Mouse (Mus musculus): ENCODE results near the gene Pygm. TPM values are rescaled to one million over a fixed set of nuclear protein-coding genes. Genes with fewer than 3 reads are reported as not detected.
A peak's percentile ranks its signal among the peaks of the same experiment; 100 is the strongest.

Pygm gene
- polyA plus RNA-seq, 1 experiment from 2014 or later: 4.7 TPM

DNA sequence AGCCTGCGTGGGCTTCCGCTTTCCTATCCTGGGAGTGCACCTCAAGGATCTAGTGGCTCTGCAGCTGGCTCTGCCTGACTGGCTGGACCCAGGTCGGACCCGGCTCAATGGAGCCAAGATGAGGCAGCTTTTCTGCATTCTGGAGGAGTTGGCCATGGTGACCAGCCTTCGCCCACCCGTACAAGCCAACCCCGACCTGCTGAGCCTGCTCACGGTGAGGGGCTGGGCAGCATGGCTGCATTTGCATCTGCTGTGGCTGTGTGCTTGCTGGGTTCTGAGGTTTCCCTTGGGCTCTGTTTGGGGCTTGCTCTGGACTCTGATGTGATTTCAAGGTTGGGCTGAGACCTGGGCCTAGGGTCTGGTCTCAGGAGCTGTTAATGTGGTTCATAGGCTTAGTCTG lies 22.9 kb downstream of the Pygm start:
- Histone ChIP-seq H3K9me3 (no peaks in the 10 kb centered on the region), H3K27ac (no peak overlapping the region), H3K27me3 (replicated peaks) (0 out of 2 replicates have a peak, but pooled peaks cover 13% of the 10 kb centered on the region), H3K4me3 (no peak overlapping the region), H3K4me1 (peaks cover 2% of the 10 kb centered on the region; the same call in 1 of the 2 replicates), H3K4me2 (replicated peaks) (no peak overlapping the region), H3K36me3 (no peaks in the 10 kb centered on the region), H3K9ac (no peak overlapping the region)
- 84% methylated on average over 8 of the region's 8 CpGs for WGBS
- no peak for ATAC-seq (ENCODE audit: low FRiP score, low read depth)

- H3K9ac ChIP-seq: no peak overlapping the region
Measured at GRCm38 (mm10) chr19:6407816-6408510, 23.8 kb downstream of the Pygm start.

DNA sequence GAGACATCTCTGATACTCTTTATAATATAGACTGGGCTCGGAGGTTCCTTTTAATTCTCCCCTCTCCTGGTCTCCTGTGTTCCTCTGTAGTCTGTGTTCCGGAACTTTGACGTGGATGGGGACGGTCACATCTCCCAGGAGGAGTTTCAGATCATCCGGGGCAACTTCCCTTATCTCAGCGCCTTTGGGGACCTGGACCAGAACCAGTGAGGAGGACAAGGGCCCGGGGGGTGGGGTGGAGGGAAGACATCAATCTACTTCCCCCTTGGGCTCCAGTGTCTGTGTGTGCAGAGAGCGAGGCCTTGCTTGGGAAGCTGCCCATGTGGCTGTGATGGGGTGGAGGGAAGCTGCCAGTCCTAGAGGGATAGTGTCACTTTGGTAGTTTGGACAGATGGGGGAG lies 24.6 kb downstream of the Pygm start:
- no peak overlapping the region for H3K4me3 ChIP-seq
- no peak overlapping the region for H3K4me2 ChIP-seq (replicated peaks)
- H3K27me3 ChIP-seq (replicated peaks): no peaks in the 10 kb centered on the region
- H3K4me1 ChIP-seq: no peaks in the 10 kb centered on the region
- H3K27ac ChIP-seq: no peak overlapping the region
- WGBS: 84% methylated on average over 8 of the region's 8 CpGs
- no peaks in the 10 kb centered on the region for H3K36me3 ChIP-seq
- H3K9ac ChIP-seq: no peak overlapping the region
- H3K9me3 ChIP-seq: no peaks in the 10 kb centered on the region
- ATAC-seq (ENCODE audit: low FRiP score, low read depth): no peak

More at GRCm38 (mm10) chr19:6407816-6408510, 23.8 kb downstream of the Pygm start:
- no peak for ATAC-seq (ENCODE audit: low FRiP score, low read depth)
- no peaks in the 10 kb centered on the region for H3K9me3 ChIP-seq
- no peaks in the 10 kb centered on the region for H3K4me1 ChIP-seq
- no peaks in the 10 kb centered on the region for H3K36me3 ChIP-seq
- no peak overlapping the region for H3K27ac ChIP-seq
- no peak overlapping the region for H3K4me2 ChIP-seq (replicated peaks)
- WGBS: 50% methylated on average over 16 of the region's 16 CpGs
- H3K27me3 ChIP-seq (replicated peaks): 0 out of 2 replicates have a peak, but pooled peaks cover 4% of the 10 kb centered on the region
- no peak overlapping the region for H3K4me3 ChIP-seq

- Histone ChIP-seq H3K4me2 (replicated peaks) (no peak overlapping the region), H3K4me1 (no peaks in the 10 kb centered on the region), H3K27ac (no peak overlapping the region), H3K36me3 (no peaks in the 10 kb centered on the region), H3K9ac (no peak overlapping the region), H3K4me3 (no peak overlapping the region), H3K27me3 (replicated peaks) (no peaks in the 10 kb centered on the region), H3K9me3 (no peaks in the 10 kb centered on the region)
- ATAC-seq (ENCODE audit: low FRiP score, low read depth): no peak
- 77% methylated on average over 5 of the region's 5 CpGs for WGBS
Measured at GRCm38 (mm10) chr19:6409176-6409575, 25.0 kb downstream of the Pygm start.

GRCm38 (mm10) chr19:6409936-6410335 lies 25.7 kb downstream of the Pygm start:
- Histone ChIP-seq H3K4me3 (no peak overlapping the region), H3K9me3 (no peaks in the 10 kb centered on the region), H3K27me3 (replicated peaks) (no peaks in the 10 kb centered on the region), H3K27ac (no peak overlapping the region), H3K4me1 (peaks cover under 1% of the 10 kb centered on the region; the same call in 1 of the 2 replicates), H3K9ac (no peak overlapping the region), H3K4me2 (replicated peaks) (no peak overlapping the region), H3K36me3 (no peaks in the 10 kb centered on the region)
- WGBS: 85% methylated on average over 5 of the region's 5 CpGs
- ATAC-seq (ENCODE audit: low FRiP score, low read depth): no peak

- Histone ChIP-seq H3K4me3 (no peak overlapping the region), H3K9ac (no peak overlapping the region), H3K27ac (no peak overlapping the region), H3K27me3 (replicated peaks) (no peaks in the 10 kb centered on the region), H3K4me1 (peaks cover 29% of the 10 kb centered on the region), H3K4me2 (replicated peaks) (no peak overlapping the region), H3K9me3 (no peaks in the 10 kb centered on the region), H3K36me3 (no peaks in the 10 kb centered on the region)
- ATAC-seq (ENCODE audit: low FRiP score, low read depth): no peak
- WGBS: 79% methylated on average over 14 of the region's 14 CpGs
Measured at GRCm38 (mm10) chr19:6412798-6413197, 28.6 kb downstream of the Pygm start.

DNA sequence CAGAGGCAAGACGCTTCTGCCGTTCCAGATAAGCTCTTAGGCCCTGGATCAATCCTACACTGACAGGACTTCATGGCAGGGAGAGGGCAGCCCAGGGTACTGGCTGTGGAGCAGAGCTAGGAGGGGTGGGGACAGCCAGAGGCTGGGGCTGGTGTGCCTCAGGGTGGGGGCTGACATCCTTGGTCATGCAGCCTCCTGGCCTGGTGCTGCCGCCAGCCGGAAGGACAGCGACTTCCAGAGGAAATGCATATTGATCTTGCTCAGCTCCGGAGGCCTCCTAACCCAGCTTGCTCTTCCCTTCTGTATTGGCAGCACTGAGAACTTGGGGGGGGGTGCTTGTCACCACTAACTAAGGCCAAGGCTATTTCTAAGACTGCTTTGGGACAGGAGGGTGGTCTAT lies 31.3 kb downstream of the Pygm start:
- H3K9ac ChIP-seq: no peak overlapping the region
- no peak overlapping the region for H3K4me3 ChIP-seq
- H3K36me3 ChIP-seq: no peaks in the 10 kb centered on the region
- H3K27ac ChIP-seq: peak overlapping the region; percentile 58; the same call in 1 of the 2 replicates
- H3K4me1 ChIP-seq: peaks cover 46% of the 10 kb centered on the region
- WGBS: 50% methylated on average over 6 of the region's 6 CpGs
- peaks cover 17% of the 10 kb centered on the region for H3K27me3 ChIP-seq (replicated peaks)
- peak overlapping the region; percentile 39 for H3K4me2 ChIP-seq (replicated peaks)
- ATAC-seq (ENCODE audit: low FRiP score, low read depth): no peak
- no peaks in the 10 kb centered on the region for H3K9me3 ChIP-seq

GRCm38 (mm10) chr19:6416124-6416770 lies 32.0 kb downstream of the Pygm start:
- H3K27me3 ChIP-seq (replicated peaks): peaks cover 25% of the 10 kb centered on the region
- H3K36me3 ChIP-seq: no peaks in the 10 kb centered on the region
- 0 out of 2 replicates have a peak overlapping the region, but pooled peaks have one; percentile 1 for H3K9ac ChIP-seq
- no peaks in the 10 kb centered on the region for H3K9me3 ChIP-seq
- 7% methylated on average over 9 of the region's 9 CpGs for WGBS
- peak; percentile 32 for ATAC-seq (ENCODE audit: low FRiP score, low read depth)
- H3K4me3 ChIP-seq: no peak overlapping the region
- H3K27ac ChIP-seq: peak overlapping the region; percentile 58
- H3K4me1 ChIP-seq: peaks cover 54% of the 10 kb centered on the region
- peak overlapping the region; percentile 39 for H3K4me2 ChIP-seq (replicated peaks)

GRCm38 (mm10) chr19:6416894-6417761 lies 32.9 kb downstream of the Pygm start:
- Histone ChIP-seq H3K4me3 (no peak overlapping the region), H3K9ac (no peak overlapping the region), H3K36me3 (no peaks in the 10 kb centered on the region), H3K9me3 (no peaks in the 10 kb centered on the region), H3K4me1 (peaks cover 56% of the 10 kb centered on the region), H3K4me2 (replicated peaks) (peak overlapping the region; percentile 83), H3K27me3 (replicated peaks) (peaks cover 31% of the 10 kb centered on the region), H3K27ac (no peak overlapping the region)
- no peak for ATAC-seq (ENCODE audit: low FRiP score, low read depth)
- WGBS: 59% methylated on average over 12 of the region's 12 CpGs

DNA sequence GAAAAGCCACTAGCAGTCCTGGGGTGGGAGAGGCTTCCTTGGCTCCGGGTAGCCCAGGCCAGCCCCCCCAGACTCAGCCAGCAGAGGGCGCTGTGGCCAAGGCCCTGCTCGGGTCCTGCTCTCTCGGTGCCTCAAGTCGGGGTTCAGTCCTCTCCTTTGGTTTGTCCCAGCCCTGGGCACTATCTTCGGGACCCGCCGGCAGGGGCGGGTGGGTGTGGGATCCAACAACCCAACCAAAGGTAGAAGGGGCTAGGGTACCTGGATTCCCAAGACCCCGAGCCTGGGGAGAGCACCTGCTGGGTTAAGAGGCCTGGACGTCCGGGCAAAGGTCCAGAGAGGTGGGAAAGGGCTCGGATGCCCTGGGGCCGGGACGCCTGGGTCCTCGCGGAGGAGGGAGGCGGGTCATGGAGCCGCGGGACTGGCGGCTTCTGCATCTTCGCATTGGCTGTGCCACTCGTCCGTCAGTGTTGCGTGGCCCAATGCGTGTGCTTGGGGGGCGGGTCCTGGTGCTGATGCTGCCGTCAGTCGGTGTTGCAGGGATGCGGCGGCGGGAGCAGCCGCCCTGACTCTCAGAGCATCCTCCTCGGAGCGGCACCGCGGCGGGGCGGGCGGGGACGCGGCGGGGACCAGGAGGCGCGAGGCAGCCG lies 34.2 kb downstream of the Pygm start, which contains the start of gene Nrxn2:
TSS of gene Nrxn2 (plus strand) at position 499 of the 647 bp plus-strand sequence.
- peak within 1 kb of the TSS; percentile 60 for H3K4me3 ChIP-seq
- no peaks in the 10 kb centered on the region for H3K36me3 ChIP-seq
- under 1% methylated on average over 46 of the region's 46 CpGs for WGBS
- peak within 1 kb of the TSS; percentile 80 for H3K9ac ChIP-seq
- peaks cover 66% of the 10 kb centered on the region for H3K4me1 ChIP-seq
- H3K27me3 ChIP-seq (replicated peaks): peaks cover 42% of the 10 kb centered on the region
- ATAC-seq (ENCODE audit: low FRiP score, low read depth): peak; percentile 90
- no peaks in the 10 kb centered on the region for H3K9me3 ChIP-seq
- peak within 1 kb of the TSS; percentile 66 for H3K27ac ChIP-seq
- H3K4me2 ChIP-seq (replicated peaks): peak within 1 kb of the TSS; percentile 83

DNA sequence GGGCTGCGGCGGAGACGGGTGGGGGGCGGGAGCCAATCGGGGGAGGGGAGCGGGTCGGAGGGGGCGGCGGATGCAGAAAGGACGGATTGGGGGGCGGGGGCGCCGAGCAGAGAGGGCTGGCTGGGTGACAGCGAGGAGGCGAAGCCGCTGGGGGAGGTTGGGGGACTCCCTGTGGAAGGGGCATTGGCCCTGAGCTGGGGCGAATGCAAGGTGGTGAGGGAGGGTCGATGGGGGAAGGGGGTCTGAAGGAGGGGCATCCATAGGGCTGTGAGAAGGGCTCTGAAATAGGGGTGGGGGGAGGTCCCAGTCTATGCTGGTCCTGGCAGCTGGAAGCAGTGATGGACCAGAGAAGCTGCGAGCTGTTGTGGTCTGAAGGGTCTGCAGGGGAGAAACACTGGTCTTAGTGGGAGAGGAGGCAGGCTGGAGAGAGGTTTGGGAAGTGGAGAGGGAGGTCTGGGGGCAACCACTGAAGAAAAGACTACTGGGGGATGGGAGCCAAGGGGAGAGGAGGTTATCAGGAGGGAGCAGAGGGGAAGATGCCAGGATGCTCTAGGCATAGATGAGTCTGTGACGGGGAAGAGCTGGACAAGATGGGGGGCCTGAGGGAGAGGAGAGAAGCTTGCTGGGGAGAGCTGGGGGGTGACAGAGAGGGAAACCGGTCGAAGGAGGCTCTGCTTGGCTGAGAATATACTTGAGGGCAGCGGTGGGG lies 34.9 kb downstream of the Pygm start:
- H3K9me3 ChIP-seq: no peaks in the 10 kb centered on the region
- H3K27me3 ChIP-seq (replicated peaks): peaks cover 43% of the 10 kb centered on the region
- H3K4me1 ChIP-seq: peaks cover 67% of the 10 kb centered on the region
- no peaks in the 10 kb centered on the region for H3K36me3 ChIP-seq
- H3K9ac ChIP-seq: peak overlapping the region; percentile 80
- peak overlapping the region; percentile 66 for H3K27ac ChIP-seq
- peak overlapping the region; percentile 60 for H3K4me3 ChIP-seq
- peak overlapping the region; percentile 83 for H3K4me2 ChIP-seq (replicated peaks)
- WGBS: 5% methylated on average over 22 of the region's 23 CpGs
- 0 out of 2 replicates have a peak, but pooled peaks have one; percentile 15 for ATAC-seq (ENCODE audit: low FRiP score, low read depth)

All from neural tube, embryonic 12.5 days (tissue).